Mouse (Mus musculus) WW6 (cell line): ENCODE measurements at regions not wholly inside any gene's neighbourhood (a gene's known extent, or its start where the extent isn't known, plus 50 kb on each side); places are given as distances from the start of the nearest gene placed in this dataset.

Source experiments
- DNase-seq: peaks from one replicate; pipeline ENCODE4 v3.0.0-alpha.2; 2013; ENCODE audit warnings: low read depth, low spot score

GRCm38 (mm10) chr10:55767571-55767970, 339.1 kb upstream of the Msl3l2 start:
- DNase-seq = peak; percentile 20

- no peak for DNase-seq
Observed at GRCm38 (mm10) chr10:55769642-55770041, 337.1 kb upstream of the Msl3l2 start.

GRCm38 (mm10) chr10:55782674-55783469, 323.8 kb upstream of the Msl3l2 start:
- no peak for DNase-seq

- DNase-seq = no peak
Observed at GRCm38 (mm10) chr10:55813966-55814365, 292.8 kb upstream of the Msl3l2 start.

DNA sequence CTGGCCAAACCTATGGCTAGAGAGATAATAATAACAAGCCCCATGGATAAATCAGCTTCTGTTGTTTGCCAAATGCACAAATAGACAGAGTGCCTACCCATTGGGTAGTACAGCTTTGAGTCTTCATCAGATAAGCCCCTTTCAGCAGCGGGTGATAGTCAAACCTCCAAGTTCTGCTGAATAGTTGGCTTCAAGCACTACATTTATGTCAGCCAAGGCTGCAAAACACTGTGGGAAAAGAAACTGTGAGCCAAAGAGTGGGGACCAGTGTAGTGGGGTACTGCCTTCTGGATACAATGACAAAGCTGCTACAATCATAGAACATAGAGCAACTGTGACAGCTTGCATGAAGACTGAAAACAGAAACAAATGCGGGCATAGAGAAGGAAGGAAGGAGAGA, 255.4 kb upstream of the Msl3l2 start:
- DNase-seq = no peak

DNA sequence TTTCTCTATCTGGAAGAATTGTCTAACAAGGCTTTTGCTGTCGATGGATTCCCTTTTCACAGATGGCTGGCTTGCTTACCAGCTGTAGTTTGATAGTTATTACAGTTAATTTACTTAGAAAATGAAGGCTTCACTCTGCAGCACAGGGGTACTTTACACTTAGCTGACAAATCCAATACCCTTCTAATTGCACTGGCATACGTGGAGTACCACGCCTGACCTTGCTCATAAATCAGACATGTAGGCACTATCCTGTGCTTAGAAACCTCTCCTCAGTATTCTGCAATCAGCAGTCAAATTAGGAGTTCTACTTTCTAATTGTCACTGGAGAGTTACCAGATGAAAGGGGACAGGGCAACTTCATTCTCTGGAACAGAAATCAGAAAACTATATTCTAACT, 214.1 kb upstream of the Msl3l2 start:
- DNase-seq = no peak

- DNase-seq = no peak
Observed at GRCm38 (mm10) chr10:55929100-55929499, 177.6 kb upstream of the Msl3l2 start.

GRCm38 (mm10) chr10:55933993-55934392, 172.7 kb upstream of the Msl3l2 start:
- no peak for DNase-seq

DNA sequence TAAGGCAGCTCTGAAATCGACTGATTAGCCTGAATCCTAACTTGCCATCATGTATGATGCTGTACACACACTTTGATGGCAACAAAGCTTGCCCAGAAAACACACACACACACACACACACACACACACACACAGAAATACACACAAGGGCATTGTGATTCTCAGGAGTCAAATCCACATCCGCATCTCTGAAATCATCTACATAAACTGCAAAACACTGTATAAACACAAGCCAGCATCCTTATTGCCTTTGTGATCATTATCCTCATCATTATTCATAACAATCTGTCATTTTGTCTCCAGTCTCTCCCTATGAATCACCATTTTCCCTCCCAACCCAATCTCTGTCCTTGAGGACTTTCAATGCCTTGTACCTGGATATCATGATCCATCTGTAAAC, 171.3 kb upstream of the Msl3l2 start:
- DNase-seq = no peak

- no peak for DNase-seq
Observed at GRCm38 (mm10) chr10:55962627-55963203, 144.0 kb upstream of the Msl3l2 start.
